Mouse (Mus musculus) ES-Bruce4 (cell line): Measurements from ENCODE around the gene Snx9.

ENCODE experiments used
- CTCF ChIP-seq: IDR thresholded peaks from one replicate; pipeline ENCODE4 v1.8.1; 2011; ENCODE audit warnings: low read depth, low read length
- EP300 ChIP-seq: IDR thresholded peaks from 2 replicates; pipeline ENCODE4 v1.6.1; 2011; ENCODE audit warnings: low read depth, low read length; ENCODE audit not compliant: insufficient read depth
- POLR2A ChIP-seq: IDR thresholded peaks from one replicate; pipeline ENCODE4 v1.8.1; 2011; ENCODE audit warnings: low read length; ENCODE audit not compliant: insufficient read depth

- TF ChIP-seq POLR2A (no peak), CTCF (no peak), EP300 (no peak)
Observed at GRCm38 (mm10) chr17:5959802-5960201, 118.7 kb downstream of the Snx9 start.
